Mouse (Mus musculus) CH12.LX (cell line): ENCODE measurements around the gene Fam240a. TPM values are rescaled to one million over a fixed set of nuclear protein-coding genes. Genes with fewer than 3 reads are reported as not detected.

Source experiments
- DNase-seq: peaks from one replicate; pipeline ENCODE4 v3.0.0-alpha.2; 2013; ENCODE audit errors: extremely low read depth
- H3K27ac ChIP-seq: 2 replicates; pipeline ENCODE4 v1.5.1; 2012; ENCODE audit warnings: low read depth, mild to moderate bottlenecking, control low read depth, moderate library complexity; ENCODE audit not compliant: insufficient read depth
- H3K27me3 ChIP-seq: replicated peaks from 2 replicates; pipeline ENCODE3; 2012; ENCODE audit warnings: inconsistent platforms
- H3K36me3 ChIP-seq, 2 experiments: replicated peaks in 1 of 2; 2 replicates each; pipeline versions ENCODE3 to v1.6.1; 2012; ENCODE audit warnings: inconsistent platforms in 1 of 2, low read length in 1 of 2, mild to moderate bottlenecking in 1 of 2, mixed read lengths in 1 of 2, moderate library complexity in 1 of 2; ENCODE audit not compliant: control insufficient read depth in 1 of 2, insufficient read depth in 1 of 2
- H3K4me1 ChIP-seq, 2 experiments: 2 replicates each; pipeline ENCODE4 v1.6.1; 2012; ENCODE audit warnings: inconsistent platforms in 1 of 2, moderate library complexity in 1 of 2; ENCODE audit not compliant: insufficient read depth in 2 of 2, control insufficient read depth in 1 of 2
- H3K4me2 ChIP-seq: 2 replicates; pipeline ENCODE4 v1.6.1; 2012; ENCODE audit warnings: low read depth, mild to moderate bottlenecking, control low read depth; ENCODE audit not compliant: poor library complexity, insufficient read depth, severe bottlenecking
- H3K4me3 ChIP-seq, 3 experiments: fragments of 150-350 bp in 1 of 3; sonication (generic) in 1 of 3; replicated peaks in 1 of 3; 2 replicates each; pipeline versions ENCODE3 to v1.5.1; 2011 to 2012; ENCODE audit warnings: low read depth in 2 of 3, low read length in 2 of 3, mild to moderate bottlenecking in 2 of 3, moderate library complexity in 2 of 3, control low read depth in 1 of 3, improper control_type of control experiment in 1 of 3, inconsistent platforms in 1 of 3, mixed read lengths in 1 of 3; ENCODE audit not compliant: poor library complexity in 1 of 3
- H3K79me2 ChIP-seq: replicated peaks from 2 replicates; pipeline ENCODE4 v1.6.1; 2012; ENCODE audit warnings: mild to moderate bottlenecking, moderate library complexity; ENCODE audit not compliant: control insufficient read depth, poor library complexity, insufficient read depth, severe bottlenecking; ENCODE audit errors: extremely low read depth
- H3K9ac ChIP-seq: 2 replicates; pipeline ENCODE4 v1.6.1; 2012; ENCODE audit warnings: low read depth, mild to moderate bottlenecking, control low read depth, moderate library complexity; ENCODE audit not compliant: insufficient read depth
- H3K9me3 ChIP-seq: replicated peaks from 2 replicates; pipeline ENCODE3; 2012; ENCODE audit warnings: low read length, inconsistent platforms, mixed read lengths
- E2F4 ChIP-seq: IDR thresholded peaks from 2 replicates; pipeline ENCODE4 v1.6.1; 2011; ENCODE audit warnings: low read depth, low read length, improper control_type of control experiment; ENCODE audit not compliant: insufficient replicate concordance
- EP300 ChIP-seq: IDR thresholded peaks from 2 replicates; pipeline ENCODE4 v1.6.1; 2011; ENCODE audit warnings: low read length, improper control_type of control experiment
- IRF4 ChIP-seq: IDR thresholded peaks from 2 replicates; pipeline ENCODE4 v1.6.1; 2014; ENCODE audit warnings: low read depth, mild to moderate bottlenecking, inconsistent platforms, low read length, improper control_type of control experiment
- JUN ChIP-seq: IDR thresholded peaks from 2 replicates; pipeline ENCODE4 v1.6.1; 2011; ENCODE audit warnings: low read depth, mild to moderate bottlenecking, low read length, improper control_type of control experiment, moderate library complexity; ENCODE audit not compliant: insufficient read depth
- KAT2A ChIP-seq: IDR thresholded peaks from 2 replicates; pipeline ENCODE4 v1.6.1; 2012; ENCODE audit warnings: low read length, improper control_type of control experiment, inconsistent platforms; ENCODE audit not compliant: insufficient replicate concordance
- MAZ ChIP-seq: IDR thresholded peaks from 2 replicates; pipeline ENCODE4 v1.6.1; 2012; ENCODE audit warnings: low read depth, mild to moderate bottlenecking, inconsistent platforms, low read length, improper control_type of control experiment, moderate library complexity
- NRF1 ChIP-seq: IDR thresholded peaks from 2 replicates; pipeline ENCODE4 v1.6.1; 2014; ENCODE audit warnings: low read depth, mild to moderate bottlenecking, inconsistent platforms, low read length, improper control_type of control experiment, moderate library complexity
- PAX5 ChIP-seq: IDR thresholded peaks from 2 replicates; pipeline ENCODE4 v1.6.1; 2012; ENCODE audit warnings: low read length, inconsistent platforms, mixed read lengths
- POLR2A ChIP-seq: IDR thresholded peaks from 2 replicates; pipeline ENCODE4 v1.6.1; 2011; ENCODE audit warnings: low read depth, mild to moderate bottlenecking, improper control_type of control experiment, low read length
- POLR2AphosphoS2 ChIP-seq: IDR thresholded peaks from 2 replicates; pipeline ENCODE4 v1.6.1; 2011; ENCODE audit warnings: low read depth, low read length, improper control_type of control experiment
- TCF12 ChIP-seq: IDR thresholded peaks from 2 replicates; pipeline ENCODE4 v1.6.1; 2014; ENCODE audit warnings: low read depth, mild to moderate bottlenecking, inconsistent platforms, low read length, improper control_type of control experiment
- USF1 ChIP-seq: IDR thresholded peaks from 2 replicates; pipeline ENCODE4 v1.6.1; 2014; ENCODE audit warnings: low read depth, mild to moderate bottlenecking, inconsistent platforms, low read length, improper control_type of control experiment
- ZMIZ1 ChIP-seq: IDR thresholded peaks from 2 replicates; pipeline ENCODE4 v1.6.1; 2012; ENCODE audit warnings: low read depth, mild to moderate bottlenecking, inconsistent platforms, low read length, improper control_type of control experiment
- dilution Hi-C: fragments of 300-500 bp; cut with MboI; formaldehyde crosslinking; loops from 2 replicates; pipeline ENCODE4 v1.14.3; 2020; ENCODE audit warnings: low sequenced_read_pairs; ENCODE audit not compliant: extremely low pct_unique_long_range_greater_than_20kb, extremely low pct_ligation_motif_present
- in situ Hi-C: fragments of 300-500 bp; cut with MboI; formaldehyde crosslinking; loops from 3 replicates; pipeline ENCODE4 v1.14.3; 2019; ENCODE audit warnings: low sequenced_read_pairs, low pct_ligation_motif_present, low pct_unique_long_range_greater_than_20kb, mixed read lengths
- polyA plus RNA-seq: library from polyadenylated mRNA; unstranded; fragments of >175 nt; gene quantifications from 2 replicates; pipeline ENCODE4 v1.2.1, GENCODE M21; 2012; ENCODE audit warnings: low read depth; ENCODE audit not compliant: insufficient read length
- total RNA-seq, 2 experiments: library from RNA; depleted of rRNA; stranded (reverse); fragments of 300-350 nt in 1 of 2; fragments of >200 nt in 1 of 2; gene quantifications; 2 replicates each; pipeline ENCODE4 v1.2.3; 2012 to 2014

The Fam240a gene
- total and polyA plus RNA-seq, 3 experiments: not detected

- 0 out of 2 replicates have a peak, but pooled peaks have one; percentile 70 for TF ChIP-seq E2F4
These were observed 48.6 kb upstream of the Fam240a start (continued) for GRCm38 (mm10) chr9:110965062-110965909.

DNA sequence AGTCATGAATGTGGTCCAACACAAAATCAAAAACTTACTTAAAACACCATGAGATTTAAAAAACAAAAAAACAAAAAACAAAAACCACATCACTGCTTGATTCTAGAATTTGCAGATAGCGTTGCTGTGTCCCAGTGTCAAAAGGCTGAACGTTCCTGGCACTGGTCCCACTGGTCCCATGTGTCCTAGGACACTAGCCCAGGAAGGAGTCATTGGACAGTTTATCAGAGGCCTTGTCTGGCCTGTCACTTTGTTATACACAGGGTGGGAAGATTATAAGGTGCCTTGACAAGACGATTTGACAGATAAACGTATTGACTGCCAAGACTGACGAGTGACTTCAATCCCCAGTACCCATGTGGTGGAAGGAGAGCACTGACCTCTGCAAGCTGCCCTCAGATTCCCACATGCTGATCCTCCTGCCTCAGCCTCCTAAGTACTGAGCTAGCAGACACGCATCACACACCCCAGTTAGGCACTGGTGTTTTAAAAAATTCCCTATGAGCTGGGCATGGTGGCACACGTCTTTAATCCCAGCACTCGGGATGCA lies 47.0 kb upstream of the Fam240a start:
- Histone ChIP-seq H3K79me2 (no peaks in the 10 kb centered on the region), H3K36me3 (no peaks in the 10 kb centered on the region), H3K27me3 (no peaks in the 10 kb centered on the region), H3K4me3 (no peak overlapping the region), H3K4me1 (peaks cover 0 to 9% of the 10 kb centered on the region in 2 experiments; a peak in 2 of 4 replicates), H3K9me3 (no peaks in the 10 kb centered on the region), H3K9ac (no peak overlapping the region)
- dilution Hi-C loops: no loop called here
- no peak for DNase-seq
- TF ChIP-seq ZMIZ1 (no peak), MAZ (no peak), NRF1 (no peak), EP300 (no peak), KAT2A (no peak), USF1 (no peak), PAX5 (no peak), JUN (no peak), IRF4 (no peak), POLR2A (no peak)
- TF ChIP-seq, all 38 proteins: peak for 0
- in situ Hi-C loops: no loop called here
- Histone ChIP-seq H3K4me2 (no peak overlapping the region), H3K27ac (no peak overlapping the region)

DNA sequence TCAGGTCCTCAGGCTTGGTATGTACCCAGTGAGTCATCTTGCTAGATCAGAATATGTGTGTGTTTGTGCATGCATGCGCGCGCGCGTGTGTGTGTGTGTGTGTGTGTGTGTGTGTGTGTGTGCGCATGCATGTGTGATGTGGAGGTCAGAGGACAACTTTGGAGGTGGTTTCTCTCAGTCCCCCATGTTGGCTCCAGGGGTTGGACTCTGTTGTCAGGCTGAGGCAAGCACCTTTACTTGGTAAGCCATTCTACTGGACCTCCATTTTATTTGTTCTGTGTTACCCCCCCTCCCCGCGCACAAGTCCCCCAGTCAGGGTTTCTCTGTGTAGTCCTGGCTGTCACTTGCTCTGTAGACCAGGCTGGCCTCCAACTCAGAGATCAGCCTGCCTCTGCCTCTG lies 44.7 kb upstream of the Fam240a start:
- Histone ChIP-seq H3K9me3 (no peaks in the 10 kb centered on the region), H3K79me2 (no peaks in the 10 kb centered on the region)
- in situ Hi-C loops: no loop called here
- TF ChIP-seq TCF12 (no peak), POLR2AphosphoS2 (no peak)
- TF ChIP-seq, all 38 proteins: peak for 0
- Histone ChIP-seq H3K27ac (no peak overlapping the region), H3K9ac (no peak overlapping the region), H3K36me3 (no peaks in the 10 kb centered on the region), H3K27me3 (no peaks in the 10 kb centered on the region), H3K4me1 (peaks cover 2 to 7% of the 10 kb centered on the region in 2 experiments; a peak in 2 of 4 replicates), H3K4me3 (no peak overlapping the region), H3K4me2 (no peak overlapping the region)
- dilution Hi-C loops: no loop called here
- DNase-seq: no peak
